Mouse (Mus musculus): ENCODE data around the gene Ddx42.

Ddx42 gene

DNA sequence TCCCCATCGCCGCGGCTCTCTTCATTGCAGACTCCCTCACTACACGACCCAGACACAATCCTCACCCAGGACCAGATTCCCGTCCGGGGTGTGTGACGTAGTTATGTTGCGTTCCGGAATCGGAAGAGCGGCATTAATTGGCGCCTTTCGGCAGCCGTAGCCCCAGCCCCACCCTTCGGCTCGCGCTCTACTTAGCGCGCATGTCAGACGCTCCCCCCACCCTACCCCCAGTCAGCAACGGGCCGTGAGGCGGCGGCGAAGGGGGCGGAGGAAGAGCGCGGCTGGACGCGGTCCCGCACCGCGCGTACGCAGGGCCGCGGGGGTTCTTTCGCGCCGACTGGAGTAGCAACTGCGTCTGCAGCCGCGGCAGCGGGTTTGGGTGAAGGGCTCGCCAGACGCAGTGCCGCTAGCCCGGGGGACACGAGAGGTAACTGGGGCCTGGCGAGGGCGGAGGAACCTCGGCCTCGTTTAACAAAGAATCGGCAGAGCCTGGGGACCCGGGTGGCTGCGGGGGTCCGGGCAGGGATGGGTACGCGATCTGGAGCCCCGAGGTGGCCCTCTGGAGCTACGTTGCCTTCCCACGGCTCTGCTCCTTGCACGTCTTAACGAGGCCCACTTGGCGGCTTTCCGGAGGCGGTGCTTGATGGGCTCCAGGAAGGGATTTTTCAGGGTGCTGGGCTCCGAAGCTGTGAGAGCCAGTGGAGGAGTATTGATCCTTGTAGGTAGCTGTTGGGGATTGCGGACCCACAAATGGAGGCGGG is at the start of gene Ddx42:
Gene Ddx42 (plus strand): TSS at position 197 of the 761 bp plus-strand sequence.
- TF ChIP-seq GATA4 (IDR thresholded peaks at IDR 0.05; ENCODE audit: insufficient replicate concordance, low read length) = no peak

DNA sequence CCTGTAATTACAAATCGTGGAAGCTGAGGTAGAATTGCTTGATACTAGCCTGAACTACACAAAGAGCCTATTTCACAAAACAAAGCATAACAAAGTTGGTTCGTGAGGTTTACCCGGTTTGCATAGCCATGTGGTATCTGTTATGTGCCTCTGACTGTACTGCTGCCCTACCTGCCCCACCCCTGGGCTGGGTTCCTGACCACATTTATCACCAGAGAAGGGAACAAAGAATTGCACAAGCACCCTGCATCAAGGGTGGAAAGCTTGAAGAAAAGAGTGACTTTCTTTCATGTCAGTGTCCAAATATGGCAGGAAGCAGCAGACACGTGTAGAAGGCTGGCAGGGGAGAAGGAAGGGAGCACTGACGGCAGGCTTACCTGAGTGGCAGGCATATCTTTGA is 49.3 kb upstream of the Ddx42 start:
- TF ChIP-seq GATA4 (IDR thresholded peaks at IDR 0.05; ENCODE audit: insufficient replicate concordance, low read length) = no peak

DNA sequence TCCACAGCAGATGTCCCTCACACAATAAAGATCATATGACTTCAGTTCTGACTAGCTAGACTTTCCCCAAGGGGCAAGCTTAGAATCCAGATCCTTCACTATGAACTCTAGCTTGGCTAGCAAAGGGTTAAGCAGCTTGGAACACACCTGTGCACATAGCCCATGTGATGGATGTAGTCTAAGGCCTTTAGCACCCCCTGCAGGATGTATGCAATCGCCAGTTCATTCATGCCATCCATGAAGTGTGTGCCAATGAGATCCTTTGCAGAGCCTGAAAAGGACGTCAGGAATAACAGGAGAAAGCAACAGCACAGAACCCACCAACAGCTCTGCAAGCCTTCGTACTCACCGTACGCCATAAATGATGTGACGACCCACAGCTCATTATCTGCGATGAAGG is 45.9 kb upstream of the Ddx42 start:
- no peak for TF ChIP-seq GATA4 (IDR thresholded peaks at IDR 0.05; ENCODE audit: insufficient replicate concordance, low read length)

DNA sequence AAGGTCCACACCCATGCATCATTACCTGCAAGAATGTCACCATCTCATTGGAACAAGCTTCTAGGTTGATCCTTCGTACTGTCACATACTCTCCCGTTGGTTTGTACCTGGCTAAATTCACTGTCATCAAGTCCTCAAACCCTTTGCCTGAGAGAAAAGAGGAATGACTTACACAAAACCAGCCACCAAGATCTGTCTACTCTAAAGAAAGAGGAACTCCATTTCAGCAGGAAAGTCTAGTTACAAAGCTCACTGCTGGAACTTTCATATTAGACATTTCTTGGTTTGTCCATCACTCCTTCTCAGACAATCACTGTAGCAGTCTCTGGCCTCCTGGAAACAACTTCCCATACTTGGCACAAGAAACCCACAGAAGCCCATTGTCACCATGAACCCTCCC is 43.5 kb upstream of the Ddx42 start:
- TF ChIP-seq GATA4 (IDR thresholded peaks at IDR 0.05; ENCODE audit: insufficient replicate concordance, low read length) = no peak

DNA sequence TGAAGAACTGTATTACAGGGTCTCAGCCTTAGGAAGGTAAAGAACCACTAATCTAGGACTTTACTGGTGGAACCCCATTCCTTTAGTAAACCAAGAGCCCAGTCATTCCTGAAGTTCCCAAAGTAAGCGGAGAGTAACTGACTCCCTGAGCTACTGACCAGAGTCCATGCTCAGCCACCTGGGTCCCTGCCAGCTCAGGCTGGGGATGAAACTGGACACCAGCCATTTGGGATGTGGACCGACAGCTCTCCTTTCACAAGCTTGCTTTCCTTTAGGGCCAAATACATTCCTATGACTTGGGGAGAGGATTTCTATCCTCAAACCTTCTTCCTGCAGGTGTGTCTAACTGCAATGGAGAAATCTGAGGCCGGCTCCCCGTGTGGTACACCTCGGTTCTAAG is 42.4 kb upstream of the Ddx42 start:
- no peak for TF ChIP-seq GATA4 (IDR thresholded peaks at IDR 0.05; ENCODE audit: insufficient replicate concordance, low read length)

DNA sequence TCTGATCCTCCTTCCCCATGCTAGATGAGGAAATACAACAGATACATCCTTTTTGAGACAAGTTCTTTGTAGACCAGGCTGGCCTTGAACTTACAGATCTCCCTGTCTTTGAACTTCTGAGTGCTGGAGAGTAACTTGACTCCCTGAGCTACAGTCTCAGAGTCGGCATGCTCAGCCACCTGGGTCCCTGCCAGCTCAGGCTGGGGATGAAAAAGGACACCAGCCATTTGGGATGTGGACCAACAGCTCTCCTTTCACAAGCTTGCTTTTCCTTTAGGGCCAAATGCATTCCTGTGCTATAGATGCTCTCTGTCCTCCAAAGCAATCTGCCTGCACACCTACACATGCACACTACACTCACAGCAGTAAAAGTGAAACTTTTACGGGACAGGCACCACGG is 41.6 kb upstream of the Ddx42 start:
- TF ChIP-seq GATA4 (IDR thresholded peaks at IDR 0.05; ENCODE audit: insufficient replicate concordance, low read length) = no peak

DNA sequence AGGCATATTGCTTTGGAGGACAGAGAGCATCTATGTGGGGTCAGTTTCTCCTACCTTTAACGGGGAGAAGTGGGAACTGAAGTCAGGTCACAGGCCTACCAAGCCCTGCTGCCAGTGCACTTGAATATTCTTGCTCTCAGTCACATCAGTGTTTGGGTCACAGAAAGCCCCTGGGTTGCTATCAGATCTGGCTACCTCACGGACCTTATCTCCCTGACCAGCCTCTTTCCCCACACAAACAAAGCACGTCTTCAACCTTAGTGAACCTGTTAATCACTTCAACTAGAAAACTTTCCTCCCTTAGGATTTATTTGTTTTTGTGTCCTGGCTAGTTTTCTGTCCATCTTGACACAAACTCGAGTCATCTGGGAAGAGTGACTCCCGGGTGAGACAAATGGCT is 40.4 kb upstream of the Ddx42 start:
- no peak for TF ChIP-seq GATA4 (IDR thresholded peaks at IDR 0.05; ENCODE audit: insufficient replicate concordance, low read length)

DNA sequence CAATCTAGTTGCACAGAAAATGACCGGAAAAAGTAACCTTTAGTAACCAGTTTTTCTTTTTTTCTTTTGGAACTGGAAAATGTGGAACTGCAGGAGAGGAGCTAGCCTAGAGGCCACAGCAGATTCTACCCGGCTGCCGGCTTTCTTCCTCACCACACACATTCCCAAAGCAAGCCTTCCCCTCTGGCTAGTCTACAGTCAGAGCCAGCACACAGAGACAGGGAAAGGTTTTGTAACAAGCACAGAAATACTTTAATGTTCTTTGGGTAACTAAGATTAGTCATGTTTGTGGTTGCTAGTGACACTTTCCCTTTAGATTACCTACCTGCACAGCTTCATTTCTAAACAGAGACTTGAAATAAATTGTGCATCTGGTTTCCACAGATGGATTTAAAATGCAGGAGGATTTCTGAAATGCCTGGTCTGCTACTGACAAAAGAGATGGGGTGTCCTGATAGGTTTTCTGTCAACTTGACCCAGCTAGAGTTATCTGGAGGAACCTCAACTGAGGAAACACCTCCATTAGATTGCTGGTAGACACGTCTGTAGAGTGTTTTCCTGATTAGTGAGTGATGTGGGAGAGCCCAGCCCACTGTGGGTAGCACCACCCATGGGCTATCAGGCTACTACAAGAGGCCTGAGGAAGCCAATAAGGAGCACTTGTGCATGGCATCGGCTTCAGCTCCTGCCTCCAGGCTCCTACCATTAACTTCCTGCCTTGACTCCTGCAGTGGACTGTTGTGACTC is 38.5 kb upstream of the Ddx42 start:
- no peak for TF ChIP-seq GATA4 (IDR thresholded peaks at IDR 0.05; ENCODE audit: insufficient replicate concordance, low read length)

DNA sequence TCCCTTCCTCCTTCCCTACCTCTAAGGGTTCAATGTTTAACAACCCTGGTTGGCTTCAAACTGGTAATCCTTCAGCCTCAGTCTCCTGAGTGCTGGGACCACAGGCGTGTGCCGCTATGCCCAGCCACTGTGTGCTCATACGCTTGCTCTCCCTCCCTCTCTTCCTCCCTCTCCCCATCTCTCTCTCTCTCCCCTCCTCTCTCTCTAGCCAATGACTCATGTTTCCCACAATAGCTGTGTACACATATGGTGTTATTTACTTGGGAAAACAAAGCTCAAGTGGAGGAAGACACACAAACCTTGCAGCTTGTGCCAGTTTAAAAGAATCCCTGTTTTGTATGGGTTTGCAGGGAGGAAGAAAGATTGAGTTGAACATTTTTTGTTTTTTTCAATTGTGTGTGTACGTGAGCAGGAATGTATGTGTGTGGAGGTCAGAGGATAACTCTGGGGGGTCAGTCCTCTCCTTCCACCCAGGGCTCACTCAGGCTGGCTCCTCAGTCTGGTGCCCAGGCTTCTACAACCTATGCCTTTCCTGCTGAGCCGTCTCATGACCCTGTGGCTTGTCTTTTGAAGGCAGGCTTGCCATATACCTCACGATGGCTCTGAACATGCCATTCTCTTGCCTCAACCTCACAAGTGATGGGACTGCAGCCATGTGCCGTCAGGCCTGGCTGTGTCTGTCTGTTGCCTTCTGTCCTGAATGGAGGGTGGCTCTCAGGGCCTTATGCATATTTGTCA is 36.8 kb upstream of the Ddx42 start:
- no peak for TF ChIP-seq GATA4 (IDR thresholded peaks at IDR 0.05; ENCODE audit: insufficient replicate concordance, low read length)

DNA sequence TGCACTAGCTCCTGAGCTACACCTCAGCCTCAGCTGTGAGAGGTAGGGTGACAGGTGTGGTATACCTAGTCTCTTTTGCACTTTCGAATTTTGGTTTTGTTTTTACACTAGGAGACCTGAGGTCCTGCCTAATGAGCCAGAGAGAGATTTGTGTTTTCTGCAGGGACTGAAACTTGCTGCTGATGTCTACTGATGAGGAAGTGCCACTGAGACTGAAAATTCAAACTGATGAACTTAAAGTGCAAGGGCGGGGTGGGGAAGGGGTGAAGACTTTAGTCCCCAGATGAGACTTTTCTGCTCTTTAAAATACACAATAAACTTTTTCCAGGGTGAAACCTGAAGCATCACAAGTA is 36.3 kb upstream of the Ddx42 start:
- TF ChIP-seq GATA4 (IDR thresholded peaks at IDR 0.05; ENCODE audit: insufficient replicate concordance, low read length) = no peak

DNA sequence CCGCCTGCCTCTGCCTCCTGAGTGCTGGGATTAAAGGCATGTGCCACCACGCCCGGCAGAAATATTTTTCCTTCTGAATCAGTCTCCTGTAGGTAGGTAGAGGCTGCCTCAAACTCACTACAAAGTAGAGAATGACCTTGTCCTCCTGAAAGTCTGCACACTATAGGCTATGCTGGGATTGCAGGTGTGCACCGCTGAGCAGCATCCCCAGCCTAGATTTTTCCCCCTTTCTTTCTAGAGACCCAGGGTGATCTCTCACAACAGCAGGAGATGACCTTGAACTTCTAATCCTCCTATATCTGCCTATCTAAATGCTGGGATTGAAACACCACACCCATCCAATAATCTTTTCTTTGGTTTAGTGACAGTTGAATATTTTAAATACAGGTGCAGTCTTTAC is 29.4 kb upstream of the Ddx42 start:
- no peak for TF ChIP-seq GATA4 (IDR thresholded peaks at IDR 0.05; ENCODE audit: insufficient replicate concordance, low read length)

DNA sequence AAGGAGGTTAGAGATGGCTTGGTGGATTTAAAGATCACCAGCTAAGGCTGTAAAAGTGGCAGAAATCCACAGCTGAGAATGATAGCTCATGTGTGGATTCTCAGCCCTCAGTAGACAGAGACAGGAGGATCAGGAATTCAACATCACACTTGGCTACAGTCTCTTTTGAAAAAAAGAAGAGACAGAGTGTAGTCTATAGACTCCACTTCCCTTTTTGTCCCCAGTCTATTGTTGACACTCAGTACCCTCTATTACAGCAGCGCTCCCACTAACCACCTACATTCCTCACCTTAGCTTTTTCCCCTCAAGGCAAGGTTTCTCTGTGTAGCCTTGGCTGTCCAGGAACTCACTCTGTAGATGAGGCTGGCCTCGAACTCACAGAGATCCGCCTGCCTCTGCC is 25.0 kb upstream of the Ddx42 start:
- no peak for TF ChIP-seq GATA4 (IDR thresholded peaks at IDR 0.05; ENCODE audit: insufficient replicate concordance, low read length)

DNA sequence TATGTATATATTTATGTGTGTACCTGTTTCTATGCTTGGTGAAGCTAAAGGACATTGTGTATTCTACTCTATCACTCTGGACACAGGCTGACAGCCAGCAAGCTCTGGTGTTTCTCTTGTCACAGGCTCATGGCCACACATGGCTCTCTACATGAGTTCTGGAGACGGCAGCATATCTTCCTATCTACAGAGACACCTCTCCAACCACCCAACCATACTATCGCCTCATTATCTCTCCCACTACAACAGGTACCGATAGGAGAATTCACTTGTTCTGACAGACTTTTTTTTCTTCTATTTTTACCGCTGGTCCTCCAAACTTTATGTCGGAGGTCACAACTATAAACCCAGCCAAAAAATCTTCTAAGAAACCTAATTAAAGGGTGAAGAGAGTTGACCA is 24.5 kb upstream of the Ddx42 start:
- TF ChIP-seq GATA4 (IDR thresholded peaks at IDR 0.05; ENCODE audit: insufficient replicate concordance, low read length) = no peak

DNA sequence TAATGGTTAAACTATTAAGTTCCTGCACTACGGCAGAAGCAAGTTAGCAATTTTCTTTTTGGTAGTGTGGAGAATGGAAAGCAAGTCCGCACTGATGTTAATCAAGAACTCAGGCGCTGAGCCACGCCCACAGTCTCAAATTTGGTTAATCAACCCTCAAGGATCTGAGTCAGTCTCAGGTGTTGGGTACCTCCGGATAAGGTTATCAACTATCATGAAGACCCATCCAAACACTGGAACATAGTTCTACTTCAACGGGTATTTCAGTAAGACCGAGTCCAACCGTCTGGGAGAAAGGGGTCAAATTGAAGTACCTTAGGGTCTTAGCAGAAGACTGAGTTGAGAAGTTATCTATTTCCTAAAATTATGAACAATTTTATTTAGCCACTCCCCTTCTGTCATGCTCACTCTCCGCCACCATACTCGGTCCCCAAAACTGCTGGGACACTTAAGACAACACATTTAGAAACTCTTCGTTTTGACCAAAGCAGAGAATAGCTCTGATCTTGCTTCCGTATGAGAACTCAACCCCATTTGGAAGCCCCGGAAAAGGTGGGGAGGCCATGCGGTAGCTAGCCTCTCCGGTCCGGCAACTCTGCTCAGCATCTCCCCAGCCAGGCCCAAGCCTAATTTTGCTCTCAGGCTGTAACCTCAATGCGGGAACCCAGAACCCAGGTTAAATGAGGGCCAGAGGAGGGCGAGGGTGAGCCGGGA is 23.9 kb upstream of the Ddx42 start:
- TF ChIP-seq GATA4 (IDR thresholded peaks at IDR 0.05; ENCODE audit: insufficient replicate concordance, low read length) = no peak

DNA sequence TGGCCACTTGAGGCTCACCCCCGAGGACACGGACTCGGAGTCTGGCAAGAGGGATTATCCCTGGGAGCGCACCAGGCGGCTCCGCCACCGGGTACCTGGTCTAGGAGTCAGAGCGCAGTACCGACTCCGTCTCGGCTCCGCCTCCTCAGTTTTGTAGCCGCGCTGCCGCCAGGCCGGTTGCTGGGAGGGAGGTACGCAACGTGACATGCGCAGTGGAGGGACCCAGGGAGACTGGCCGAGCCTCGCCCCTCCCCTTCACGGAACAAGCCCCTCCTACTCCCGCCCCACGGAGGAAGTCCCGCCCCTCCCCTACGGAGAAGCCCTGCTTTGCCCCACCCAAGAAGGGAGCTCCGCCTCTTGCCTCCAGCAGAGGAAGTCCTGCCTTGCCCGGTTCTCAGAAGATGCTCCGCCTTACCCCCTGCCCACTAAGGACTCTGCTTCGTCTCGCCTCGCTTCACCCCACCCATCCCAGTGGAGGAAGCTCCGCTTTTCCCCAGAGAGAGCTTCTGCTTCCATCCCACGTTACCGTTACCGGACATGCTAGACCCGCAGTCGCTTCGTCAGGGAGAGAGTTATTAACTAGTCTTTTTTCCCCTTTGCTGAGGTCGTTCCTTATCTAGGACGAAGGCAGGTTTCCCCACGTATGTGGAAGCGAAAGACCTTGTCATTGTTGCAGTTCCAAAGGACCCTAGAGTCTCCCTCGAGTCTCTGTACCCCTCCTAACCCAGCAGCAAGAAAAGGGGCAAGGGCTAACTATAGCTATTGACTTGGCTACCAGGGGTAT is 23.2 kb upstream of the Ddx42 start:
- peak; percentile 16; the same call in 1 of the 2 replicates for TF ChIP-seq GATA4 (IDR thresholded peaks at IDR 0.05; ENCODE audit: insufficient replicate concordance, low read length)

All from liver, adult (tissue).